Comparison of ENCODE assay signal across 8 mouse cellular contexts in the genomic region with DNA sequence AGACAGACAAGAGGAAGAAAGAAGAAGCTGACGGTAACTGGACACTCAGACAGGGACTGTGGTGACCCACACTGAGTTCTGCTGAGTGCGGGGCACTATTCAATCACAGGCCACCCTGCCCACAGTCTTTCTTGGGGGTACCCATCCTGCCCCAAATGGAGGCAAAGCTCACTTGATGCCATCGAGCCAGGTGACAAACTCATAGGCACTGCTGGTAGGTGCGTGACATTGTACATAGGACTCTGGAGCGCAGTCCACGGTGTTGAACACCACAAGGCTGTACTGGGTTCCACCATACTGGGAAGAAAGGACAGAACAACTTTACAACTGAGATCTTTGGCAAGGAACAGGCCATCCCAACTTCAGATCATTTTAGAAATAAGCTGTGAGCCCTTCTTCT. TPM values are rescaled to one million over a fixed set of nuclear protein-coding genes. Genes with fewer than 3 reads are reported as not detected.
DNase-seq lines count a peak whose midpoint lies in the region; ATAC-seq lines count a peak whose summit lies in the region.

No protein-coding gene starts in this region.

- no peak for ATAC-seq in forebrain, embryonic 15.5 days (replicated peaks)
- no peak for ATAC-seq in liver, embryonic 11.5 days (replicated peaks; ENCODE audit: low FRiP score)

- peak overlapping the region; percentile 79 for H3K9ac ChIP-seq in forebrain, embryonic 15.5 days (replicated peaks)
- peak overlapping the region; percentile 92 for H3K9ac ChIP-seq in liver, embryonic 11.5 days (ENCODE audit: low read depth, low read length)

- peaks cover 64% of the 10 kb centered on the region for H3K4me1 ChIP-seq in forebrain, embryonic 15.5 days
- H3K4me1 ChIP-seq in liver, embryonic 11.5 days (replicated peaks; ENCODE audit: control insufficient read depth, insufficient read depth, low read length) = peaks cover 25% of the 10 kb centered on the region

- peak overlapping the region; percentile 99 for H3K27ac ChIP-seq in forebrain, embryonic 15.5 days (replicated peaks)
- H3K27ac ChIP-seq in liver, embryonic 11.5 days (ENCODE audit: low read depth, low read length) = peak overlapping the region; percentile 78

- H3K4me3 ChIP-seq in forebrain, embryonic 15.5 days = peak overlapping the region; percentile 63
- peak overlapping the region; percentile 79 for H3K4me3 ChIP-seq in liver, embryonic 11.5 days (ENCODE audit: low read depth, low read length)

- WGBS in forebrain, embryonic 15.5 days = 10% methylated on average over 6 of the region's 6 CpGs
- 16% methylated on average over 6 of the region's 6 CpGs for WGBS in liver, embryonic 11.5 days

- H3K9me3 ChIP-seq in forebrain, embryonic 15.5 days = no peaks in the 10 kb centered on the region
- no peaks in the 10 kb centered on the region for H3K9me3 ChIP-seq in liver, embryonic 11.5 days (ENCODE audit: control insufficient read depth, low read length)

- DNase-seq in cerebellum, adult 11 months = peak; percentile 27
- no peak for DNase-seq in cerebellum, adult 18-20 months
- peak; percentile 28 for DNase-seq in 416B (ENCODE audit: low read depth)
- no peak for DNase-seq in liver, embryonic 11.5 days (ENCODE audit: low spot score)
- no peak for DNase-seq in embryo, embryonic 11 days
- DNase-seq in layer of hippocampus, adult 9-10 months (ENCODE audit: low spot score) = no peak
- no peak for DNase-seq in cerebellum, postnatal 36 days

- H3K36me3 ChIP-seq in forebrain, embryonic 15.5 days = peaks cover 7% of the 10 kb centered on the region
- H3K36me3 ChIP-seq in liver, embryonic 11.5 days (ENCODE audit: control insufficient read depth, insufficient read depth, low read length) = peaks cover 2% of the 10 kb centered on the region; the same call in 1 of the 2 replicates

- peak overlapping the region; percentile 79 for H3K4me2 ChIP-seq in forebrain, embryonic 15.5 days (replicated peaks)
- H3K4me2 ChIP-seq in liver, embryonic 11.5 days = peak overlapping the region; percentile 95

- no peaks in the 10 kb centered on the region for H3K27me3 ChIP-seq in forebrain, embryonic 15.5 days
- H3K27me3 ChIP-seq in liver, embryonic 11.5 days (replicated peaks; ENCODE audit: control insufficient read depth, insufficient read depth, low read length) = no peaks in the 10 kb centered on the region

RNA-seq across cellular contexts. Expression of a gene that starts 0.9 kb away (rescaled TPM):
- 164 and 166 TPM in 2 replicates for polyA plus RNA-seq in forebrain, embryonic 15.5 days (2015; fragmentation: Nextera tagmentation; extraction: Ambion mirVana)
- 66.8 and 72.5 TPM in 2 replicates for polyA plus RNA-seq in liver, embryonic 11.5 days (2014; fragmentation: Nextera tagmentation; extraction: Ambion mirVana)

RNA-seq across cellular contexts. Expression of a gene that starts 4.3 kb away (rescaled TPM):
- polyA plus RNA-seq in forebrain, embryonic 15.5 days (2015; fragmentation: Nextera tagmentation; extraction: Ambion mirVana) = 20.6 and 22.1 TPM in 2 replicates
- polyA plus RNA-seq in liver, embryonic 11.5 days (2014; fragmentation: Nextera tagmentation; extraction: Ambion mirVana) = 15.5 and 17.6 TPM in 2 replicates

RNA-seq across cellular contexts. Expression of a gene that starts 22.0 kb away (rescaled TPM):
- 583 and 618 TPM in 2 replicates for polyA plus RNA-seq in forebrain, embryonic 15.5 days (2015; fragmentation: Nextera tagmentation; extraction: Ambion mirVana)
- polyA plus RNA-seq in liver, embryonic 11.5 days (2014; fragmentation: Nextera tagmentation; extraction: Ambion mirVana) = 162 and 164 TPM in 2 replicates

RNA-seq across cellular contexts. Expression of a gene that starts 34.7 kb away (rescaled TPM):
- 32.1 and 35.3 TPM in 2 replicates for polyA plus RNA-seq in forebrain, embryonic 15.5 days (2015; fragmentation: Nextera tagmentation; extraction: Ambion mirVana)
- 30.9 and 32.5 TPM in 2 replicates for polyA plus RNA-seq in liver, embryonic 11.5 days (2014; fragmentation: Nextera tagmentation; extraction: Ambion mirVana)

RNA-seq across cellular contexts. Expression of a gene that starts 37.7 kb away (rescaled TPM):
- polyA plus RNA-seq in forebrain, embryonic 15.5 days (2015; fragmentation: Nextera tagmentation; extraction: Ambion mirVana) = 105 and 107 TPM in 2 replicates
- polyA plus RNA-seq in liver, embryonic 11.5 days (2014; fragmentation: Nextera tagmentation; extraction: Ambion mirVana) = 100 and 111 TPM in 2 replicates

Comparison
In these comparisons a context has a peak if more than half of its experiments do, and no peak if none do; other contexts are left out.
1. DNase-seq: peak in cerebellum, adult 11 months (single experiment) and 416B (single experiment); none in cerebellum, adult 18-20 months (0 of 2), liver, embryonic 11.5 days (single experiment), embryo, embryonic 11 days (single experiment), layer of hippocampus, adult 9-10 months (single experiment) and cerebellum, postnatal 36 days (0 of 2).